Mouse (Mus musculus) brain, embryonic 14.5 days (tissue): ENCODE measurements at regions not wholly inside any gene's neighbourhood (a gene's known extent, or its start where the extent isn't known, plus 50 kb on each side); places are given as distances from the start of the nearest gene placed in this dataset.

ENCODE experiments used
- CTCF ChIP-seq: fragments of 200-500 bp; IDR thresholded peaks from 2 replicates; pipeline ENCODE4 v1.5.1; 2012; ENCODE audit warnings: inconsistent platforms, mild to moderate bottlenecking, moderate library complexity, borderline replicate concordance; ENCODE audit not compliant: insufficient read depth, insufficient read length; ENCODE audit errors: extremely low read depth
- POLR2A ChIP-seq: fragments of 200-500 bp; IDR thresholded peaks from 2 replicates; pipeline ENCODE4 v1.6.1; 2012; ENCODE audit warnings: mild to moderate bottlenecking, inconsistent platforms, borderline replicate concordance; ENCODE audit not compliant: poor library complexity, insufficient read depth, insufficient read length, severe bottlenecking; ENCODE audit errors: extremely low read depth

DNA sequence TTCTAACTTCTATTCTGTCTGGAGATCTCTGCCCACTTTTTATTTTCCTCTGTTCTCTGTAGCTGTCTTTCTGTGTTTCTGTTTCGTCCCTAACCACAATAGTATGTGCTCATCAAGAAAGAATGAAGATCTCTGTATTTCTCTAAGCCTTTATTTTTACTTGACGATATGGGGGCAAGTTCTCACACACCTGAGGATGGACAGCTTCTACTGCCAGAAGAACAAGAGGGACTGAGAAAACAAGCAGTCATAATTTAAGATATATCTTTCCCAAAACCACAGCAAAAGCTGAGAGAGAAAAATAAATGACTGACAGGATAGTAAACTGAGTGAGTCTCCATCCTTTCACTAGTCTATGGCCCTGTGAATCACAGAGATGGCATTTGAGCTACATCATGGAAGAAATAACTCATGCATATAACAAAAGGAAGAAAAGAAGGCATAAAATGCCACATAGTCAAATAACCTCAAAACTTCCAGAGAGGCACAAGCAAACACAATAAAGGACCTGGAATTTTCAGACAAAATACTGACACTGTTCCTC lies 3216.2 kb upstream of the Gm6569 start:
- TF ChIP-seq CTCF (no peak), POLR2A (no peak)
